Mouse (Mus musculus): Measurements from ENCODE around the gene Mau2. TPM values are rescaled to one million over a fixed set of nuclear protein-coding genes. Genes with fewer than 3 reads are reported as not detected.

Gene Mau2
- polyA plus RNA-seq (2017; shearing (Covaris generic)), result 10 to 100 TPM; 65.7 to 80.1 TPM

GRCm38 (mm10) chr8:70042583-70043455 is at the start of gene Mau2, which contains the start of gene Sugp1:
Gene Mau2 (minus strand): TSS chr8:70042734.
Gene Sugp1 (plus strand): TSS chr8:70042813.

GRCm38 (mm10) chr8:70083285-70083684 is 40.8 kb upstream of the Mau2 start, which contains the start of gene Hapln4:
Gene Hapln4 (plus strand): TSS chr8:70083457.

GRCm38 (mm10) chr8:70072441-70073069 is 30.0 kb upstream of the Mau2 start, which contains the start of gene Tm6sf2:
Gene Tm6sf2 (plus strand): TSS chr8:70072924.

GRCm38 (mm10) chr8:69995776-69996588 is 46.6 kb downstream of the Mau2 start, which contains the start of gene Gatad2a:
Gene Gatad2a (minus strand): TSS chr8:69996384.

Other genes starting within 250 kb of the Mau2 start
- 100 to 1,000 TPM; 107 to 114 TPM for gene Gmip, start 234.1 kb downstream of the Mau2 start, polyA plus RNA-seq (2017; shearing (Covaris generic))
- gene Lpar2, start 220.3 kb downstream of the Mau2 start, polyA plus RNA-seq (2017; shearing (Covaris generic)), result under 1 TPM; 0.37 to 0.45 TPM
- 10 to 100 TPM; 10.4 to 18.6 TPM for gene Pbx4, start 210.2 kb downstream of the Mau2 start, polyA plus RNA-seq (2017; shearing (Covaris generic))
- under 1 TPM; 0.14 to 0.30 TPM for gene Cilp2, start 155.0 kb downstream of the Mau2 start, polyA plus RNA-seq (2017; shearing (Covaris generic))
- gene Tssk6, start 140.6 kb downstream of the Mau2 start, polyA plus RNA-seq (2017; shearing (Covaris generic)), result 1 to 10 TPM; 3.7 to 5.4 TPM
- gene Ndufa13, start 140.2 kb downstream of the Mau2 start, polyA plus RNA-seq (2017; shearing (Covaris generic)), result 100 to 1,000 TPM; 207 TPM
- gene Yjefn3, start 140.0 kb downstream of the Mau2 start, polyA plus RNA-seq (2017; shearing (Covaris generic)), result 1 to 10 TPM in 1 of 2 experiments, under 1 TPM in 1; 0.80 to 3.1 TPM
- gene Gatad2a, start 46.4 kb downstream of the Mau2 start, polyA plus RNA-seq (2017; shearing (Covaris generic)), result 100 to 1,000 TPM in 1 of 2 experiments, 10 to 100 TPM in 1; 90.0 to 122 TPM
- 10 to 100 TPM; 57.2 to 63.2 TPM for gene Sugp1, start 79 bp upstream of the Mau2 start, polyA plus RNA-seq (2017; shearing (Covaris generic))
- under 1 TPM in 1 of 2 experiments, not detected in 1; 0.30 TPM for gene Tm6sf2, start 30.2 kb upstream of the Mau2 start, polyA plus RNA-seq (2017; shearing (Covaris generic))
- not detected for gene Hapln4, start 40.7 kb upstream of the Mau2 start, polyA plus RNA-seq (2017; shearing (Covaris generic))
- gene Ncan, start 78.1 kb upstream of the Mau2 start, polyA plus RNA-seq (2017; shearing (Covaris generic)), result under 1 TPM in 1 of 2 experiments, not detected in 1; 0.10 TPM
- 10 to 100 TPM; 38.4 to 61.7 TPM for gene Nr2c2ap, start 88.6 kb upstream of the Mau2 start, polyA plus RNA-seq (2017; shearing (Covaris generic))
- 10 to 100 TPM; 25.1 to 31.2 TPM for gene Rfxank, start 96.4 kb upstream of the Mau2 start, polyA plus RNA-seq (2017; shearing (Covaris generic))
- gene Borcs8, start 96.8 kb upstream of the Mau2 start, polyA plus RNA-seq (2017; shearing (Covaris generic)), result 10 to 100 TPM; 55.4 to 79.7 TPM
- gene Mef2b, start 97.0 kb upstream of the Mau2 start, polyA plus RNA-seq (2017; shearing (Covaris generic)), result 1 to 10 TPM in 1 of 2 experiments, under 1 TPM in 1; 0.81 to 1.1 TPM
- 10 to 100 TPM; 26.0 to 43.0 TPM for gene Tmem161a, start 129.6 kb upstream of the Mau2 start, polyA plus RNA-seq (2017; shearing (Covaris generic))
- gene Slc25a42, start 169.6 kb upstream of the Mau2 start, polyA plus RNA-seq (2017; shearing (Covaris generic)), result 10 to 100 TPM in 1 of 2 experiments, 1 to 10 TPM in 1; 4.8 to 11.1 TPM
- gene Sugp2, start 191.5 kb upstream of the Mau2 start, polyA plus RNA-seq (2017; shearing (Covaris generic)), result 10 to 100 TPM; 28.9 to 34.8 TPM
- gene Armc6, start 191.7 kb upstream of the Mau2 start, polyA plus RNA-seq (2017; shearing (Covaris generic)), result 10 to 100 TPM; 10.4 to 12.5 TPM
- 1 to 10 TPM; 2.9 to 5.7 TPM for gene Homer3, start 240.1 kb upstream of the Mau2 start, polyA plus RNA-seq (2017; shearing (Covaris generic))